Mouse (Mus musculus) left cerebral cortex, postnatal 14 days (tissue): ENCODE measurements around the gene D11Wsu47e. TPM values are rescaled to one million over a fixed set of nuclear protein-coding genes. Genes with fewer than 3 reads are reported as not detected.
A peak's percentile ranks its signal among the peaks of the same experiment; 100 is the strongest.

Experiments used
- DNase-seq, 2 experiments: peaks; one replicate each; pipeline ENCODE4 v3.0.0; 2021 to 2022; ENCODE audit warnings: low spot score in 2 of 2, mixed read lengths in 1 of 2
- intact Hi-C: fragments of 180-260 bp; cut with DNase I; formaldehyde crosslinking; loops from one replicate; pipeline ENCODE4 v1.15.1; 2025
- total RNA-seq, 2 experiments: library from RNA; stranded (reverse); gene quantifications; 2 replicates each; pipeline ENCODE4 v1.2.3; 2021

The D11Wsu47e gene
- total RNA-seq, 2 experiments from 2014 or later, result 12.1 to 12.8 TPM

- no peak for DNase-seq
- intact Hi-C loops, result no loop called here
Observed at GRCm38 (mm10) chr11:113691318-113691717, 7.1 kb downstream of the D11Wsu47e start.

GRCm38 (mm10) chr11:113691851-113692250 is 7.6 kb downstream of the D11Wsu47e start:
- intact Hi-C loops, result no loop called here
- DNase-seq, result no peak

- DNase-seq, result no peak
- intact Hi-C loops, result no loop called here
Observed at GRCm38 (mm10) chr11:113697571-113697970, 13.4 kb downstream of the D11Wsu47e start.

- intact Hi-C loops, result no loop called here
Observed at GRCm38 (mm10) chr11:113698013-113698545, 13.9 kb downstream of the D11Wsu47e start.

GRCm38 (mm10) chr11:113699643-113700042 is 15.4 kb downstream of the D11Wsu47e start:
- no peak for DNase-seq
- intact Hi-C loops, result loop anchor here (10.0 kb wide), 1 partner anchor 935 kb away; no protein-coding TSS in a partner anchor

More at GRCm38 (mm10) chr11:113698013-113698545, 13.9 kb downstream of the D11Wsu47e start:
- no peak for DNase-seq

- intact Hi-C loops, result loop anchor here (1.0 to 10.0 kb wide), 2 partner anchors 107 to 931 kb away; no protein-coding TSS in a partner anchor
- peak; percentile 84 to 85 for DNase-seq
Observed at GRCm38 (mm10) chr11:113703758-113704157, 19.5 kb downstream of the D11Wsu47e start.

GRCm38 (mm10) chr11:113705966-113706652 is 21.9 kb downstream of the D11Wsu47e start:
- no peak for DNase-seq
- intact Hi-C loops, result loop anchor here (10.0 kb wide), 1 partner anchor 929 kb away; no protein-coding TSS in a partner anchor

- DNase-seq, result no peak
- intact Hi-C loops, result loop anchor here (10.0 kb wide), 1 partner anchor 926 kb away; no protein-coding TSS in a partner anchor
Observed at GRCm38 (mm10) chr11:113708629-113709213, 24.5 kb downstream of the D11Wsu47e start.

GRCm38 (mm10) chr11:113709272-113709671 is 25.1 kb downstream of the D11Wsu47e start:
- intact Hi-C loops, result loop anchor here (10.0 kb wide), 1 partner anchor 926 kb away; no protein-coding TSS in a partner anchor
- no peak for DNase-seq

- DNase-seq, result no peak
- intact Hi-C loops, result loop anchor here (5.0 to 10.0 kb wide), 2 partner anchors 43 to 925 kb away; partner anchors contain the start of gene Cdc42ep4
Observed at GRCm38 (mm10) chr11:113709731-113710256, 25.6 kb downstream of the D11Wsu47e start, which contains the start of gene Cpsf4l. Gene Cpsf4l (minus strand): TSS chr11:113710017.

- intact Hi-C loops, result loop anchor here (5.0 kb wide), 1 partner anchor 42 kb away; the partner anchor contains the start of gene Cdc42ep4
- no peak for DNase-seq
Observed at GRCm38 (mm10) chr11:113710257-113710777, 26.1 kb downstream of the D11Wsu47e start.

GRCm38 (mm10) chr11:113711061-113711460 is 26.8 kb downstream of the D11Wsu47e start:
- DNase-seq, result no peak
- intact Hi-C loops, result loop anchor here (5.0 kb wide), 1 partner anchor 41 kb away; the partner anchor contains the start of gene Cdc42ep4

- no peak for DNase-seq
- intact Hi-C loops, result no loop called here
Observed at GRCm38 (mm10) chr11:113715078-113715674, 31.0 kb downstream of the D11Wsu47e start.

GRCm38 (mm10) chr11:113716132-113716531 is 31.9 kb downstream of the D11Wsu47e start:
- intact Hi-C loops, result no loop called here
- DNase-seq, result no peak

GRCm38 (mm10) chr11:113717767-113718424 is 33.7 kb downstream of the D11Wsu47e start:
- DNase-seq, result no peak
- intact Hi-C loops, result no loop called here

GRCm38 (mm10) chr11:113722405-113723090 is 38.3 kb downstream of the D11Wsu47e start:
- no peak for DNase-seq
- intact Hi-C loops, result no loop called here

GRCm38 (mm10) chr11:113725235-113726048 is 41.2 kb downstream of the D11Wsu47e start:
- DNase-seq, result no peak
- intact Hi-C loops, result no loop called here
